Mouse (Mus musculus) kidney, adult 2 months (tissue): Measurements from ENCODE around the gene Col4a2. TPM values are rescaled to one million over a fixed set of nuclear protein-coding genes. Genes with fewer than 3 reads are reported as not detected.
A peak's percentile ranks its signal among the peaks of the same experiment; 100 is the strongest.

Source experiments
- DNase-seq: peaks from one replicate; pipeline ENCODE4 v3.0.0; 2021
- H3K27ac ChIP-seq: fragments of 200-500 bp; 2 replicates; pipeline ENCODE4 v1.5.1; 2012; ENCODE audit warnings: low read depth, low read length, control low read depth, inconsistent platforms; ENCODE audit not compliant: insufficient read depth
- H3K27me3 ChIP-seq: fragments of 200-500 bp; replicated peaks from 2 replicates; pipeline ENCODE4 v1.6.1; 2012; ENCODE audit warnings: mild to moderate bottlenecking, moderate library complexity, low read length, inconsistent platforms; ENCODE audit not compliant: control insufficient read depth, insufficient read depth
- H3K36me3 ChIP-seq: fragments of 200-500 bp; 2 replicates; pipeline ENCODE4 v1.6.1; 2012; ENCODE audit warnings: mild to moderate bottlenecking, moderate library complexity, low read length, inconsistent platforms; ENCODE audit not compliant: control insufficient read depth, insufficient read depth
- H3K4me1 ChIP-seq: fragments of 200-500 bp; 2 replicates; pipeline ENCODE4 v1.6.1; 2011; ENCODE audit warnings: low read length; ENCODE audit not compliant: control insufficient read depth, insufficient read depth
- H3K4me3 ChIP-seq: fragments of 200-500 bp; 2 replicates; pipeline ENCODE4 v1.5.1; 2011; ENCODE audit warnings: mild to moderate bottlenecking, low read depth, low read length, control low read depth; ENCODE audit not compliant: insufficient read depth
- CTCF ChIP-seq: fragments of 200-500 bp; conservative IDR thresholded peaks from 2 replicates; pipeline ENCODE4 v1.5.1; 2011; ENCODE audit warnings: low read depth, mild to moderate bottlenecking, control low read depth, low read length, moderate library complexity, mixed read lengths; ENCODE audit not compliant: insufficient read depth, insufficient read length
- POLR2A ChIP-seq: fragments of 200-500 bp; IDR thresholded peaks from one replicate; pipeline ENCODE4 v1.6.1; 2011; ENCODE audit warnings: low read depth, low read length, control low read depth
- WGBS: fragments of 180-500 bp; shearing (Covaris S2); methylation state at CpG from one replicate; pipeline ENCODE4 v1.1.7; 2018; 5-methylcytosine and 5-hydroxymethylcytosine counted together
- polyA plus RNA-seq: library from polyadenylated mRNA; depleted of rRNA; stranded (reverse); fragments of >200 nt; gene quantifications from 2 replicates; pipeline ENCODE4 v1.2.3, GENCODE M21; 2012

Col4a2 gene
- polyA plus RNA-seq, 1 experiment: 75.6 TPM

- no peak for TF ChIP-seq POLR2A
- TF ChIP-seq CTCF: no peak
- no peak overlapping the region for H3K4me3 ChIP-seq
- no peak overlapping the region for H3K27ac ChIP-seq
- WGBS: 75% methylated on average over 15 of the region's 15 CpGs
- DNase-seq: no peak
- peaks cover 45% of the 10 kb centered on the region for H3K4me1 ChIP-seq
- no peaks in the 10 kb centered on the region for H3K27me3 ChIP-seq
- no peaks in the 10 kb centered on the region for H3K36me3 ChIP-seq
Measured at GRCm38 (mm10) chr8:11273506-11274158, 39.0 kb upstream of the Col4a2 start.

DNA sequence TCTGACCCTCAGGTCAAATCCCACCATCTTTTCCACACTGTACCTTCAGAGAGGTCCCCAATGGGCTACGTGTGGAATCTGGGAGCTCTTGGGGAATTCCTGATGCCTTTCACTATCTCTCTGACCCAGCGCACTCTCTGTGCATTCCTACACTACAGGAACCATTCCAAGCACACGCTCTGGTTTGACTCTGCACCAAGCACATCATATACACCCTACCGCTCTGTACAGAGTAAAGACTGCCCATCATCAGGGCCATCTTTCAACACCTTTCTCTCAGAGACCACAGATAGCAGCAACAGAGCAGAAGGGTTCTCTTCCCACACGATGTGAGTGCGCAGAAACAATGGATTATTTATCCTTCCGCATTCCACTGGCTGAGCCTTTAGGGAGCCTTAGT is 38.2 kb upstream of the Col4a2 start:
- peaks cover 47% of the 10 kb centered on the region for H3K4me1 ChIP-seq
- no peaks in the 10 kb centered on the region for H3K36me3 ChIP-seq
- WGBS: 91% methylated on average over 7 of the region's 7 CpGs
- no peak overlapping the region for H3K27ac ChIP-seq
- no peaks in the 10 kb centered on the region for H3K27me3 ChIP-seq
- DNase-seq: no peak
- no peak overlapping the region for H3K4me3 ChIP-seq
- no peak for TF ChIP-seq CTCF
- TF ChIP-seq POLR2A: no peak

GRCm38 (mm10) chr8:11276286-11276685 is 36.3 kb upstream of the Col4a2 start:
- 53% methylated on average over 6 of the region's 6 CpGs for WGBS
- H3K27ac ChIP-seq: no peak overlapping the region
- no peak for DNase-seq
- H3K4me1 ChIP-seq: peaks cover 52% of the 10 kb centered on the region
- H3K4me3 ChIP-seq: no peak overlapping the region
- TF ChIP-seq POLR2A: no peak
- no peaks in the 10 kb centered on the region for H3K27me3 ChIP-seq
- no peaks in the 10 kb centered on the region for H3K36me3 ChIP-seq

DNA sequence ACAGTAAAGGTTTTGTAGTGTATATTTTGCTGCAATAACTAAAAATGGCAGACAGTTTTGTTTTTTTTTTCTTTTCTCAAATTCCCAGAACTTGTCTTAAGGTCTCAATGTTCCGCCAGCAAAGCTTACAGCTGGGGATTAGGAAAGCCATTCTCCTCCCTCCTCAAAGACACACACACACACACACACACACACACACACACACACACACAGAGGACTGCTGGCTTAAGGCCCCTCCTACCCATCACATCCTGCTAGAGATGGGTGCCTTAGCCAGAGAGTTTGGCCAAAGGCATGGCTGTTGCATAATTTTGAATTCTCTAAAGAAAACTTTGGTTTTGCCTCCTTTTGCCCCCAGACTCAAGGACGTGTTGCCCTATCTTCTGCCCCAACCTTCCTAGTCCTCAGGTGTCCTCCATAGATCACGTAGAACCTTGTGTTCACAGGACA is 35.0 kb upstream of the Col4a2 start:
- 52% methylated on average over 3 of the region's 3 CpGs for WGBS
- H3K4me1 ChIP-seq: peaks cover 57% of the 10 kb centered on the region
- peak overlapping the region; percentile 79 for H3K27ac ChIP-seq

DNA sequence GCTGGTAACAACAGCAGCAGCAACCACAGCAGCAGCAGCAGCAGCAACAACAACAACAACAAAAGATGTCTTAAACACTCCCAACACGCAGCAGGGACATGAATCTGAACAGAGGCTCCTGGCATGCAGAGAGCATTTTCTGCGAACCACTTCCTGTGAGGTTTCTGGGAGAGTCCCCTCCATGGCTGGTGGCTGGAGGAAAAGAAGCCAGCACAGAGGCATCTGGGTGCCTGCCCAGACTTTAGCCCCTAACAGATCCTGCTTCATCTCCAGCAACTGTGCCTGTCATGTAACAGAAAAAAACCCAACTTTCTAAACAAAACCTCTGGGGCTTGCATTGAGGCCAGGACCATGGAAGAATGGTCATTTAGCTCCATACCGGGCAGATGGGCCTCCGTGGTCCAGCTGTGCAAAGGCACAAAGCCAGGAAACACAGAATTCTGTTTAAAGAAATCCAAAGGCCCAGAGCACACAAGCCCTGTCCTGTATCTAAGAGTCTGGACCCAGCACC is 34.4 kb upstream of the Col4a2 start:
- peak; percentile 67 for DNase-seq
- Histone ChIP-seq H3K27ac (peak overlapping the region; percentile 79), H3K4me1 (peaks cover 62% of the 10 kb centered on the region), H3K27me3 (no peaks in the 10 kb centered on the region), H3K4me3 (no peak overlapping the region), H3K36me3 (no peaks in the 10 kb centered on the region)
- no peak for TF ChIP-seq CTCF
- TF ChIP-seq POLR2A: no peak
- WGBS: 36% methylated on average over 4 of the region's 4 CpGs

More for the DNA sequence above, 35.0 kb upstream of the Col4a2 start:
- Histone ChIP-seq H3K4me3 (no peak overlapping the region), H3K36me3 (no peaks in the 10 kb centered on the region), H3K27me3 (no peaks in the 10 kb centered on the region)
- TF ChIP-seq POLR2A: no peak
- TF ChIP-seq CTCF: no peak
- peak; percentile 56 for DNase-seq

GRCm38 (mm10) chr8:11279296-11279826 is 33.2 kb upstream of the Col4a2 start:
- peak overlapping the region; percentile 79 for H3K27ac ChIP-seq
- no peaks in the 10 kb centered on the region for H3K27me3 ChIP-seq
- no peaks in the 10 kb centered on the region for H3K36me3 ChIP-seq
- H3K4me1 ChIP-seq: peaks cover 67% of the 10 kb centered on the region
- DNase-seq: peak; percentile 97
- 9% methylated on average over 20 of the region's 20 CpGs for WGBS
- 0 out of 2 replicates have a peak overlapping the region, but pooled peaks have one; percentile 2 for H3K4me3 ChIP-seq
- TF ChIP-seq CTCF: no peak

DNA sequence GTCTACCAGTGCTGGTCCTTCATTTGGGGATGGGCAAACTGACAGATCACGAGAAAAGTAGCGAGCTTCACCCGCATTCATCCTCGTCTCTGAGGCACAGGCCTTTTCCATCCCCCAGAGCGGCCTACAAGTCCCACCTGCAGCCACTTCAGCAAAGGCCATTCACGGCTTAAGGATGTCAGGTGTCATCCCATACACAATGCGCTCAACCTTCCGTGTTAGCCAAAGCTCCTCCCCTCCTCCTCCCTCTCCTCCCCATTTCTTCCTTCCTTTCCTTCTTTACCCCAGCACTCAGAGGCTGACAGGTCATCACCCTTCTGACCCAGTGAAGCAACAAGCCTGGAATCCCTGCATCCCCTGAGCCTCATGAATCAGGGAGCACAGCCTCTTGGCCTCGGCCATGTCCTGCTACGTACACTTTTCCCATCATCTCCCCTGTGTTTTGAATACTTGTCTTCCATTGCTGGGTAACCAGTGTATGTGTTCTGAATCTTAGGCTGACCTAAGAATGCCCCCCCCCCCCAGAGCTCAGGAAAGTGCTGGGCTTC is 31.8 kb upstream of the Col4a2 start:
- Histone ChIP-seq H3K4me3 (no peak overlapping the region), H3K27me3 (no peaks in the 10 kb centered on the region), H3K27ac (no peak overlapping the region), H3K4me1 (peaks cover 67% of the 10 kb centered on the region), H3K36me3 (no peaks in the 10 kb centered on the region)
- no peak for TF ChIP-seq CTCF
- no peak for TF ChIP-seq POLR2A
- 78% methylated on average over 10 of the region's 10 CpGs for WGBS
- DNase-seq: peak; percentile 49
